Mouse (Mus musculus) MEL (cell line): ENCODE data around the gene Acp4.

ENCODE experiments used
- CTCF ChIP-seq, 3 experiments: IDR thresholded peaks in 2 of 3; conservative IDR thresholded peaks in 1 of 3; 2 replicates each; pipeline ENCODE4 v1.5.1; 2011 to 2012; ENCODE audit warnings: low read length in 3 of 3, low read depth in 2 of 3, mild to moderate bottlenecking in 2 of 3, improper control_type of control experiment in 1 of 3, inconsistent platforms in 1 of 3, mixed read lengths in 1 of 3, moderate library complexity in 1 of 3; ENCODE audit not compliant: control insufficient read depth in 1 of 3, insufficient read depth in 1 of 3, poor library complexity in 1 of 3, severe bottlenecking in 1 of 3
- KAT2A ChIP-seq: conservative IDR thresholded peaks from 2 replicates; pipeline ENCODE4 v1.6.1; 2012; ENCODE audit warnings: low read depth, low read length, improper control_type of control experiment, inconsistent platforms
- MXI1 ChIP-seq: IDR thresholded peaks from 2 replicates; pipeline ENCODE4 v1.6.1; 2011; ENCODE audit warnings: mild to moderate bottlenecking, low read depth, low read length, improper control_type of control experiment
- MYC ChIP-seq: IDR thresholded peaks from 2 replicates; pipeline ENCODE4 v1.6.1; 2011; ENCODE audit warnings: low read depth, mild to moderate bottlenecking, low read length, improper control_type of control experiment, moderate library complexity
- POLR2A ChIP-seq, 2 experiments: IDR thresholded peaks; 2 replicates each; pipeline ENCODE4 v1.6.1; 2011 to 2012; ENCODE audit warnings: low read length in 2 of 2, mild to moderate bottlenecking in 2 of 2, control low read depth in 1 of 2, improper control_type of control experiment in 1 of 2, low read depth in 1 of 2, moderate library complexity in 1 of 2; ENCODE audit not compliant: control insufficient read depth in 1 of 2, insufficient read depth in 1 of 2, poor library complexity in 1 of 2
- USF1 ChIP-seq: IDR thresholded peaks from 2 replicates; pipeline ENCODE4 v1.6.1; 2014; ENCODE audit warnings: low read depth, mild to moderate bottlenecking, inconsistent platforms, low read length, improper control_type of control experiment, moderate library complexity

DNA sequence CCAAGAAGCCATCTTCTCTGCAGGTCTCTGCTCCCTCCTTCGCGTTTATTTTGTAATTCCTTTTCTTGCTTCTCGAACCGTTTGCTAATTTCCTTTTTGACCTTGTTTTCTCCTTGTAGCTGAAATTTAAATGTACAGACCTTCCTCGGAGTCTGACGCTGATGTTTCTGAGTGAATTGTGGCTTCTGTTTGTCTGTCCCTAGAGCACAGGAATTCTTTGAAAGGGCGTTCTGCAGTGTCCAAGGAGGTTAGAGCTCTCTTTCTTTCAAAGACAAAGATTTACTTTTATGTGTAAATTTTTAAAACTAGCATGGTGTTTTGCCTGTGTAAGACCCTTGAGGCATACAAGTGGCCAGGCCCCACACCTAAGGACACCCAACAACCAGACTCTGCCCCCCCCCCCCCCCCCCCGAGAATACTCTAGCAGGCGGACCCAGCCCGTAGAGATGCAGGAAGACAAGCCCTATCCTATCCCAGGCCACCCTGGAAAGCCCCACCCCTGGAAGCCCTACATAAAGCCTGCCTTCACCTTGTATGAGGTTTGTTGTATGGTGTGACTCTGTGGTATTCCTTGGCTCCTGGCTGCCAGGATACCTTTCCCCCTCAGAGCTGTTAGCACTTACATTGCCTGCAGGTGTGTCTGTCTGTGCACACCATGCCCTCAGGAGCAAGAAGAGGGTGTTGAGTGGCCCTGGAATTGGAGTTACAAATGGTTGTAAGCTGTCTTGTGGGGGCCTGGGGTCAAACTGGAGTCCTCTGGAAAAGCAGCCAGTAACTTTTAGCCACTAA lies 19.5 kb upstream of the Acp4 start:
- TF ChIP-seq CTCF (IDR thresholded peaks at IDR 0.05 in 2 of 3, conservative IDR thresholded peaks at IDR 0.05 in 1 of 3; ENCODE audit: control insufficient read depth in 1 of 3, insufficient read depth in 1 of 3, low read depth in 2 of 3, low read length in 3 of 3, poor library complexity in 1 of 3, severe bottlenecking in 1 of 3) (no peak), MYC (no peak), MXI1 (no peak), KAT2A (no peak), POLR2A (IDR thresholded peaks at IDR 0.05; ENCODE audit: control insufficient read depth in 1 of 2, insufficient read depth in 1 of 2, low read depth in 1 of 2, low read length in 2 of 2, poor library complexity in 1 of 2) (no peak), USF1 (no peak)
